Mouse (Mus musculus) thymus, adult 2 months (tissue): ENCODE data around the gene Selplg. TPM values are rescaled to one million over a fixed set of nuclear protein-coding genes. Genes with fewer than 3 reads are reported as not detected.

Experiments used
- DNase-seq: peaks from one replicate; pipeline ENCODE4 v3.0.0; 2021
- H3K27ac ChIP-seq: fragments of 200-500 bp; 2 replicates; pipeline ENCODE4 v1.5.1; 2012; ENCODE audit warnings: low read length, control low read depth; ENCODE audit not compliant: control insufficient read depth, insufficient read depth
- H3K27me3 ChIP-seq: fragments of 200-500 bp; 2 replicates; pipeline ENCODE4 v1.6.1; 2012; ENCODE audit warnings: mild to moderate bottlenecking, low read length, moderate library complexity, mixed read lengths; ENCODE audit not compliant: control insufficient read depth, insufficient read depth
- H3K36me3 ChIP-seq: fragments of 200-500 bp; 2 replicates; pipeline ENCODE4 v1.6.1; 2012; ENCODE audit warnings: mild to moderate bottlenecking, low read length, moderate library complexity; ENCODE audit not compliant: control insufficient read depth, insufficient read depth
- H3K4me1 ChIP-seq: fragments of 200-500 bp; replicated peaks from 2 replicates; pipeline ENCODE4 v1.6.1; 2012; ENCODE audit warnings: low read length; ENCODE audit not compliant: control insufficient read depth, insufficient read depth
- H3K4me3 ChIP-seq: fragments of 200-500 bp; 2 replicates; pipeline ENCODE4 v1.5.1; 2012; ENCODE audit warnings: mild to moderate bottlenecking, low read length, control low read depth, moderate library complexity; ENCODE audit not compliant: control insufficient read depth, insufficient read depth
- CTCF ChIP-seq: fragments of 200-500 bp; IDR thresholded peaks from 2 replicates; pipeline ENCODE4 v1.5.1; 2012; ENCODE audit warnings: mild to moderate bottlenecking, control low read depth, low read length, moderate library complexity, borderline replicate concordance; ENCODE audit not compliant: control insufficient read depth, poor library complexity, insufficient read depth; ENCODE audit errors: extremely low read depth
- POLR2A ChIP-seq: fragments of 200-500 bp; IDR thresholded peaks from 2 replicates; pipeline ENCODE4 v1.6.1; 2012; ENCODE audit warnings: mild to moderate bottlenecking, low read length, control low read depth, moderate library complexity; ENCODE audit not compliant: control insufficient read depth, poor library complexity, insufficient read depth; ENCODE audit errors: extremely low read depth
- WGBS: fragments of 180-500 bp; shearing (Covaris S2); methylation state at CpG from one replicate; pipeline ENCODE4 v1.1.7; 2018; 5-methylcytosine and 5-hydroxymethylcytosine counted together
- polyA plus RNA-seq: library from polyadenylated mRNA; depleted of rRNA; stranded (reverse); fragments of >200 nt; gene quantifications from 2 replicates; pipeline ENCODE4 v1.2.3, GENCODE M21; 2012

Selplg gene
- polyA plus RNA-seq, 1 experiment: 783 TPM

DNA sequence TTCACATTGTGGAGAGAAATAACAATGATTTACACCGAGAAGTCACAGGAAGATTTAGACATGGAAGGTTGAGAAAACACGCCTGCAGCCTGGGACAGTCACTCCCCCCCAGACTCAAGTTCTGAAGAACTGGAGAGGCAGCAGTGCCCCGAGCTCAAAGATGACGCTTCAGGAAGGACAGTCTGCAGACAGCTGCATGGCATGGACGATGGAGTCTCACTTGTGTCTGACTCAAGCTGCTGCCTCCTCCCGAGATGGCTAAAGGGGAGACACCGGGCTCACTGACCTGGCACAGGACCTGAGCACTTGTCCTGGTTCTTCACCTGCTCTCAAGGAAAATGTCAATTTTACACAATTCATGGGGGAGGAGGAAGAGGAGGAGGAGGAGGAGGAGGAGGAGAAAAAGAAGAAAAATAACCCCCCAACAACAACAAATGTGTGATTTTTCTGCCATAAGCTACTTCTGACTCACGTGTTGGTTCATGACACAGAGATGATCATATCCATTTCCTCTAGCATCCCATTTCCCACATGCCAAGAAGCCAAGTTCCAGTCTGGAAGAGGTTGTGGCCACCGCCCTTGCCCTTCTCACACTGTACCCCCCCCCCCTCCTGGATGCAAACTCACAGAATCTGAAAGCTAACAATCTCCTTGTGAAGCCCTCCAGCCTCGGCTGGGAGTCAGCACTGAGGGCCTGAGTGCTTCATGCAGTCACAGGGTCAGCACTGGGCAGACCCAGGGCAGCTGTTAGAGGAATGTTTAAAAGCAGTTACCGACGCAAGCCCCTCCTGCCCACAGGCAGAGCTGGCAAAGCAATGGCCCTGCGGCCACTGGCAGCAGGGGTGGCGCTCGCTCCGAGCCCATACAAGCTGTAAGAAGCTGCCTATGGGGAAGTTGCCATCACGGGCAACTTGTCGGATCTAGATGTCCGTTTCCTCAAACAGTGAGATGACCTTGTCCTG, 41.9 kb upstream of the Selplg start:
- 94% methylated on average over 19 of the region's 19 CpGs for WGBS
- H3K4me1 ChIP-seq: peaks cover 37% of the 10 kb centered on the region
- H3K36me3 ChIP-seq: no peaks in the 10 kb centered on the region
- no peak overlapping the region for H3K27ac ChIP-seq
- TF ChIP-seq CTCF: no peak
- no peak for TF ChIP-seq POLR2A
- no peak for DNase-seq
- H3K27me3 ChIP-seq: no peaks in the 10 kb centered on the region
- no peak overlapping the region for H3K4me3 ChIP-seq

DNA sequence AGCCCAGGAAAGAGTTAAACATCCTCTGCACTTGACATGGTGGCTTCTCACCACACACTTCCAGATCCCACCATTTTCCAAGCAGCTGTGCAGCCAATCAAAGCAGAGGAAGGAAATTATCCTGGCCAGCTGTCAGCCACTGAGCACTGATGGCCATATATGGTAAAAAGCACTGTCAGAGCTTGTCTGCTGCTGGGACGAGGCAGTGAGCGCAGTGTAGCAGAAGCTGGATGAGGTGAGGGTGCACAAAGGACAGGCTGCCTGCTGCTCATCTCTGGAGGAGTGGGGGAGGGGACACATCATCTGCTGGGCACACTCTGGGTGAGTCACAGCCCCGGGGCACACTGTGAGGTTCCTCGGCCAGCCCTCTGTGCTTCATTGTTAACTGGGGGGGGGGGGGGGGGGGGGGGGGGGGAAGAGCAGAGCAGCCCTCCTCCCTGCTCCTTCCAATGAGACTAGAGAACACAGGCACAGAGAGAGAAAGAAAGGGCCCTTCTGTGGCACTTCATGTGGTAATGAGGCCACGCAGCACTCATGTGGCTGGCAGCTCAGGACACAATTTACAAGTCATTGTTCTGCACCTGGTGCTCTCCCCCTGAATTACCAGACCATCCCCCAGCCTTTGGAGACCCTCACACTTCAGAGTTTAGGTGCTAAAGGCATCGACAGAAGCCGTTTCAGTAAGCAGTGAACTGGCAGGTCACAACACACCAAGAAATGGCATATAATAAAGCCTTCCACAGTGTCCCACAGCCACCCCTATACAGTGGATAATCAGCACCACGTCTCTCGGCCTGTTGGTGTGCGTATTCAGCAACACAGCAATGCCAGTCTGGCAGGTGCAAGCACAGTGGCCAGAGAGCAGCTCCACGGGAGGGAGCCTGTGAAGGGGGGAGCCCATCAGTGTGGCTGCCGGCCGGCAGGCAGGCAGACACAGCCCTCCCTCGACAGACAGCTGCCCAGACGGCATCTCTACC, 40.8 kb upstream of the Selplg start:
- no peaks in the 10 kb centered on the region for H3K36me3 ChIP-seq
- 41% methylated on average over 15 of the region's 15 CpGs for WGBS

DNA sequence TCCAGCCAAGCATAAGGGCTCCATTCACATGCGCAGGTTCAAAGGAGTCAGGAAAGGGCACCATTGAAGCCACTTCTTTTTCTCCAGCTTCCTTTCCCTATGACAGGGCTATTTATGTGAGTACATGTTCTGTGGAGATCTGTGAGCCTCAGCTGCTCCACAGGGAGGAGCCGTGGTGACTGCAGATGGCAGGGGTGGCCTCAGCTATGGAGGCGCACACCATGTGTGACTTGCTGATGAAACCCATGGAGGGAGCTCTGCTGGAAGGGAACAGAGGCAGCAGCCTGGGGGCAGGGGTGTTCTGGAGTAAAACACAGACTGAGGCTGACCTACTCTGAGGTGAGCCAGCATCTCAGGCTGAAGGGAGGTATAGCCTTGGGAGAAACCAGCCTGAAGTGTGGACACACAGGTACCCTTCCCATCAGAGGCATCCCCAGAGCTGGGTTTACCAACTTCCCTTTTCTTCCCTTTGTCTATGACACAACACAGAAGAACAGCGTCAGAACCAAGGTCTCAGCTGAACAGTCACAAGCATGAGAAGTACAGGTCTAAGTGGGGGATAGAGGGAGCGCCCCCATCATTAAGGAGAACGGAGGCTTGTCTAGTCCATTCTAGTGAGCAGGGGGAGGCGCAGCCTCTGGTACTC, 39.6 kb upstream of the Selplg start:
- H3K4me3 ChIP-seq: no peak overlapping the region
- no peak overlapping the region for H3K27ac ChIP-seq
- 72% methylated on average over 7 of the region's 7 CpGs for WGBS
- no peaks in the 10 kb centered on the region for H3K27me3 ChIP-seq
- peaks cover 37% of the 10 kb centered on the region for H3K4me1 ChIP-seq
- H3K36me3 ChIP-seq: no peaks in the 10 kb centered on the region
- no peak for DNase-seq
- TF ChIP-seq CTCF (no peak), POLR2A (no peak)

More for the DNA sequence above, 40.8 kb upstream of the Selplg start:
- no peak overlapping the region for H3K27ac ChIP-seq
- H3K4me3 ChIP-seq: no peak overlapping the region
- H3K4me1 ChIP-seq: peaks cover 37% of the 10 kb centered on the region
- peak; percentile 39 for DNase-seq
- H3K27me3 ChIP-seq: no peaks in the 10 kb centered on the region
- TF ChIP-seq POLR2A (no peak), CTCF (no peak)

DNA sequence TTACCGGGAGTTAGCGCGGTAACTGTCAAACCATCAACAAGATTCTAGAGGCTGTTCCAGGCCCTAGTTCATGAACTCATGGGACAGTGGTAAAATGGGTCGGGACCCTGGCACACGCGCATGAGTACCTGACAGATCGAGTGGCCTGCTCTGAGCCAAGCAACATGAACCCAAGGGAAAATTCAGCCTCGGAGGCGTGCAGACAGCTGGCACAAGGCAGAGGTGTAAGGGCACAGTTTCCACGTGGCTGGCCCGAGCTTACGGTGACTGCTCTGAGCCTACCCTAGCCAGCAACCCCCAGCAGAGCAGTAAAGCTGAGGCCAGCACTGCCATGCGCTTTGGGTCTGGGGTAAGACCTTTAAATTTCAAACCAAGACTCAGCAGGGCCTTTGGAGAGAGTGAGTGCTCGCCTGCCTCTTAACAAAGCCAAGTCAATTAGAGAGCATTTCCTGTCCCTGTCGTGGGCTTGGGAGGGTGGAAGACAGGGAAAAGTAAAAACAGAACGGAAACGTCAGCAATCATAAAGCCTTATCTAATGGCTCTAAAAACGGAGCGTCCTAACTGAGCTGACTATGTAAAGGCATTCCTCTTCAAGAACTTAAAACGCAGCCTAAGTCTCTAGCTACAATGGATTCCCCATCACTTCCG, 38.1 kb upstream of the Selplg start:
- TF ChIP-seq POLR2A (no peak), CTCF (no peak)
- Histone ChIP-seq H3K36me3 (no peaks in the 10 kb centered on the region), H3K4me3 (no peak overlapping the region), H3K27ac (no peak overlapping the region), H3K27me3 (no peaks in the 10 kb centered on the region), H3K4me1 (peaks cover 34% of the 10 kb centered on the region)
- WGBS: 43% methylated on average over 21 of the region's 21 CpGs
- no peak for DNase-seq

DNA sequence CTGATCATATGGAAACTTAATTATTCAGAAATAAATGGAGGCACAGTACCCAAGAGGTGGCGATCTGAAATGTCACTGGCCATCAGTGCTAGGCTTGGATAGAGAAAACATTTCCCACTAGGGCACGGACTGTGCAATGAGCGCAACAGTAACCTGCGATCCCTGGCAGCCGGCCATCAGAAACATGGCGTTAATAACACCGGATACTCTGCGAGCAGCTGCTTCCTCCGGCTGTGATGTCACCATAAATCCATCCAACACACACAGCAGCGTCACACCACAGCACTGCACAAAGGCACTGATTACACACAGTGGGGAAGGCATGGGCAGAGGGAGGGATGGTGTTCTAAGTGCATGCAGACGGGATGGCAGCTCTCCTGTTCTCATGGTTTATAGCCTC, 36.7 kb upstream of the Selplg start:
- Histone ChIP-seq H3K27me3 (no peaks in the 10 kb centered on the region), H3K36me3 (no peaks in the 10 kb centered on the region), H3K27ac (no peak overlapping the region), H3K4me1 (peaks cover 34% of the 10 kb centered on the region), H3K4me3 (no peak overlapping the region)
- DNase-seq: no peak
- TF ChIP-seq CTCF (no peak), POLR2A (no peak)
- 53% methylated on average over 11 of the region's 11 CpGs for WGBS

- 94% methylated on average over 6 of the region's 6 CpGs for WGBS
- H3K36me3 ChIP-seq: no peaks in the 10 kb centered on the region
- no peaks in the 10 kb centered on the region for H3K27me3 ChIP-seq
- no peak overlapping the region for H3K4me3 ChIP-seq
- no peak for DNase-seq
- H3K4me1 ChIP-seq: no peaks in the 10 kb centered on the region
- no peak overlapping the region for H3K27ac ChIP-seq
- no peak for TF ChIP-seq POLR2A
Measured at GRCm38 (mm10) chr5:113864992-113865391, 32.5 kb upstream of the Selplg start.
